Mouse (Mus musculus) brown adipose tissue, adult 24 weeks (tissue): ENCODE data around the gene Ift140. TPM values are rescaled to one million over a fixed set of nuclear protein-coding genes. Genes with fewer than 3 reads are reported as not detected.

Experiments used
- H3K27ac ChIP-seq: fragments of 200-500 bp; replicated peaks from 2 replicates; pipeline ENCODE4 v1.5.1; 2012; ENCODE audit warnings: low read depth, mild to moderate bottlenecking, low read length
- H3K4me1 ChIP-seq: fragments of 200-500 bp; 2 replicates; pipeline ENCODE4 v1.6.1; 2012; ENCODE audit warnings: low read length, mixed read lengths; ENCODE audit not compliant: control insufficient read depth, insufficient read depth, insufficient read length
- H3K4me3 ChIP-seq: fragments of 200-500 bp; 2 replicates; pipeline ENCODE4 v1.5.1; 2012; ENCODE audit warnings: low read depth, mild to moderate bottlenecking, low read length, moderate library complexity; ENCODE audit not compliant: insufficient read depth
- polyA plus RNA-seq: library from polyadenylated mRNA; stranded (reverse); fragments of >200 nt; gene quantifications from 2 replicates; pipeline ENCODE4 v1.2.4, GENCODE M21; 2012; ENCODE audit not compliant: missing spikeins, insufficient read depth, insufficient read length

Gene Ift140
- polyA plus RNA-seq, 1 experiment: 3.8 TPM

DNA sequence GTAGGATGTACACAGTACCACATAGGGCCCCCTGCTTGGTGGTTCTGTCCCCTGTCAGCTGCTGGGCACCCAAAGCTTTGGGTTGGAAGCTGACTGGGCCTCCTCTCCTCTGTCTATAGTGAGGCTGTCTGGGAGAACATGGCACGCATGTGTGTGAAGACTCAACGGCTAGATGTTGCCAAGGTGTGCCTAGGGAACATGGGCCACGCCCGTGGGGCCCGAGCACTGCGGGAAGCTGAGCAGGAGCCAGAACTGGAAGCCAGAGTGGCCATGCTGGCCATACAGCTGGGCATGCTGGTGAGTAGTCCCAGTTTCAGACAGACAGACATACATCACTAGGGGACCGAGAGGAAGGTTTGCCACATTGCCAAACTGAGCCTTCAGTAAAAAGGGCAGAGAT lies 70.8 kb downstream of the Ift140 start:
- Histone ChIP-seq H3K4me3 (no peak overlapping the region), H3K4me1 (no peaks in the 10 kb centered on the region), H3K27ac (no peak overlapping the region)

DNA sequence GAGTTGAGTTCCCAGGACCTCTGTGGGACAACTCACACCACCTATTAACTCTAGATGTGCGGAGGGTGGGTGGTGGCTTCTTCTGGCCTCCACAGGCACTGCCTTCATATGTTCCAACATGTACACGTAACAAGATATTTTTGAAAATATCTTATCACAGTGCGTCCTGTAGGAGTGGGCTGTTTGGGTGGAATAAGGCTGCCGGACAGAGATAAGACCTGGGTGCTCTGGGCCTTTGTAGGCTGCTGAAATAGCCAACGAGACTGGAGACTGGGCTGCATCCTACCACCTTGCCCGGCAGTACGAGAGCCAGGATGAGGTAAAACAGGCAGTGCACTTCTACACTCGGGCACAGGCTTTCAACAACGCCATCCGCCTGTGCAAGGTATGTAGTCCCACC lies 73.3 kb downstream of the Ift140 start:
- no peak overlapping the region for H3K4me3 ChIP-seq
- H3K27ac ChIP-seq: no peak overlapping the region
- H3K4me1 ChIP-seq: no peaks in the 10 kb centered on the region

DNA sequence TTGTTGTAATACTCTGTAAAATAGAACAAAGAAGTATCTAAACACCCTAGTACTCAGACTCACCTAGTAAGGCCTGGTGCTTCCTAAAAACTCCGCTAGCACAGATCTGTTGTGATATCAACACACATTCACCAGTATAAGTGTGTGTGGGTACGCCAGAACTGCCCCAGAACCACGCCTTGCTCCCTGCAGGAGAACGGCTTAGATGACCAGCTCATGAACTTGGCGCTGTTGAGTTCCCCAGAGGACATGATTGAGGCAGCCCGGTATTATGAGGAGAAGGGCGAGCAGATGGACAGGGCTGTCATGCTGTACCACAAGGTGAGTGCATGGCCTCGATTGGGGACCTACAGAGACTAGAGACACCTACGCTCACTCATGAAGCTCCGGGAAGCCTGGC lies 74.6 kb downstream of the Ift140 start:
- no peaks in the 10 kb centered on the region for H3K4me1 ChIP-seq
- no peak overlapping the region for H3K4me3 ChIP-seq
- H3K27ac ChIP-seq: no peak overlapping the region

DNA sequence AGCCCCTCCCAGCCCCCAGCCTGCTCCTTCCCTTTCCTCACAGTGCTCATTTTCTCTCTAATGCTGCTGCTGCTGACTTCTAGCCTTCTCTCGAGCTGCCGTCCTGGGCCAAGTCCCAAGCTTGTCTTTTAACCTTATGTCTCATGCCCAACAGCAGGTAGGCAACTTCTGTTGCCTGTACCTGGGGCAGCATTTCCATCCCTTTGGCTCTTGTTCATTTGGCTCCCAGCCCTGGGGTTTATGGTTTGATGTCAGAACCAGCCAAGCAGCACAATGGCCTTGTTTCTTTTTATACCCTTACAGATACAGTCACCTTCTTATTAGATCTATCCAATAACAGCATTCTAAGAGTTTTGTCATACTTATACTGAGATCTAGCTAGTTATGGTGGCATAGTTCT lies 80.3 kb downstream of the Ift140 start:
- Histone ChIP-seq H3K27ac (no peak overlapping the region), H3K4me3 (no peak overlapping the region), H3K4me1 (no peaks in the 10 kb centered on the region)

GRCm38 (mm10) chr17:25100052-25100451 lies 84.2 kb downstream of the Ift140 start:
- H3K4me3 ChIP-seq: no peak overlapping the region
- H3K4me1 ChIP-seq: no peaks in the 10 kb centered on the region
- H3K27ac ChIP-seq: no peak overlapping the region

DNA sequence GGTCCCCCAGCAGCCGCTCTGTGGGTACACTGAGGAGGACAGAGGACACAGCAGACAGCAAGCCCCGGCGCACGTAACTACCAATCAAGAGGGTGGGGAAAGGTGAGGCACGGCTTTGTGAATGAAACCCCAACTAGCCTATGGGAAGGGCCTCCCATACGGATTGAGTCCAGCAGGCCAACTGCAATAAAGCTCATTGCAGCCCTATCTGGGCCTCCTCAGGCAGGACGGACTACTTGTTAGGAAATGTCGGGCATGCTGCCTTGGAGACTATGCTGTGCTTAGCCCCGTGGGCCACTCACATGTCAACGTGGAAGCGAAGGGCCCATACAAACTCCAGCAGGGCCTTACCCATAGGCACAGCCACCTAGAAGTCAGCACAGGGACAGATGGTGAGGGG lies 85.5 kb downstream of the Ift140 start:
- Histone ChIP-seq H3K27ac (no peak overlapping the region), H3K4me3 (no peak overlapping the region), H3K4me1 (no peaks in the 10 kb centered on the region)

GRCm38 (mm10) chr17:25107786-25108185 lies 91.9 kb downstream of the Ift140 start:
- no peak overlapping the region for H3K4me3 ChIP-seq
- H3K4me1 ChIP-seq: no peaks in the 10 kb centered on the region
- no peak overlapping the region for H3K27ac ChIP-seq

DNA sequence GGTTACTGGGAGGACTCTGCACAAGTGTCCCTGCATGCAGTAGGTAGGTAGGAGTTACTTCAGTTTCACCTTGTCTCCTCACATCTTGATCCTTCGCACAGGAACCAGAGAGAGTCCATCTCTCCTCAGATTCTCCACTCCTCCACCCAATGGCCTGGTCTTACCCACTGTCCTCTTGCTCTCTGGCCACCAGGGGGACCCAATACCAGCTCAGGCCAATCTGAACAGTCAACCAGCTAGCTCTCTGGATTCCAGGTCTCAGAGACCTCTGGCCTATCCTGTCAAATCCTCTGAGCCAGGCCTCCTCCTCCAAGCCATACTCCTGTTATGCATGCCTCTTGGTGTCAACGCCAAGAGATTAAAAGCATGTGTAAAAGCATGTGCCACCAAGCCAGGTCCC lies 93.7 kb downstream of the Ift140 start:
- no peak overlapping the region for H3K4me3 ChIP-seq
- no peaks in the 10 kb centered on the region for H3K4me1 ChIP-seq
- H3K27ac ChIP-seq: no peak overlapping the region

- Histone ChIP-seq H3K4me1 (0 out of 2 replicates have a peak, but pooled peaks cover 5% of the 10 kb centered on the region), H3K27ac (no peak overlapping the region)
Observed at GRCm38 (mm10) chr17:25110590-25110989, 94.7 kb downstream of the Ift140 start.

DNA sequence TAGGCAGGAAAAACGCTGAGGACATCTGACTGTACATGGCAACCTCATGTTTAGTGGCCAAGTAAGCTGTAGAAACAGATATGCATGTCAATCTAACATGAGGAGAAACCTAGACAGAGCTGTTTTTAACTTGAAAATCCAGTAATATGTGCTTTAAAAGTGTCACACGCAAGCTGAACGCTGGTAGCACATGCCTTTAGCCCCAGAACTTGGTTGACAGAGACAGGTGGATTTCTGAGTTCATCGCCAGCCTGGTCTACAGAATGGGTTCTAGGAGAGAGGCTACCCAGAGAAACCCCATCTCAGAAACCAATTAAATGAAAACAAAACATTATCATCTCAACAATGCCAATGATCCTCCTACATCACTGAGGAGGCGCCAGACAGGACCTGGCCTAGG lies 95.3 kb downstream of the Ift140 start:
- Histone ChIP-seq H3K4me3 (no peak overlapping the region), H3K4me1 (0 out of 2 replicates have a peak, but pooled peaks cover 5% of the 10 kb centered on the region), H3K27ac (no peak overlapping the region)

More at GRCm38 (mm10) chr17:25110590-25110989, 94.7 kb downstream of the Ift140 start:
- no peak overlapping the region for H3K4me3 ChIP-seq

DNA sequence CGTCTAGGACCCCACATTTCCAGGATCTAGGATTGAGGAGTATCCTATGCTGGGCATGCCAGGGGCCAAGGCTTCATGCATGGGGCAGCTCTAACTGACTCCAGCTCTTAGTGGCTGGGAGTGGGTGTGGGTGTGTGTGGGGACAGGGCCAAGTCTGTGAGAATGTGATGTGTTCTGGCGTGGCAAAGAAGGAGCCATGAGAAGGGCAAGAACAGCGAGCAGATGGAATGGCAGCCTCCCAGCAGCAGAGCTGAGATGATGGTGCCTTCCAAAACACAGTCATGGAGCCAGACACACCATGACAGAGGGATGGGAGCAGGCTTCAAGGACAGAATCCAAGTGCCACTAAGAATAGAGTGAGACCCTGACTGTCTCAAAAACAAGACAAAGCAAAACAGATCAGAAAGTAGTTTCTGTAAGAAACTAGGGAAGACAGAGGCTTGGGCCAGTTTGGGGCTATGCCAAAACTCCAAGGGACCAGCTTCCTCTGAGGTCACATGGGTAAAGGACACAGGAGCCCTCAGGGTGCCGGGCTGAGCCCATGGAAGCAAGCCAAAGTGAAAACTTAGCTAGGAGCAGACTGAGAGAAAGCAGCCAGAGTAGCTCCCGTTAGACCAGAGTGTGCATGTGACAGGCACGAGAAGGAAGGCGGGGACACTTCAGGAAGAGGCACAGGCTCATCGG lies 96.0 kb downstream of the Ift140 start:
- peak overlapping the region; percentile 43 for H3K27ac ChIP-seq
- 0 out of 2 replicates have a peak, but pooled peaks cover 5% of the 10 kb centered on the region for H3K4me1 ChIP-seq
- no peak overlapping the region for H3K4me3 ChIP-seq

DNA sequence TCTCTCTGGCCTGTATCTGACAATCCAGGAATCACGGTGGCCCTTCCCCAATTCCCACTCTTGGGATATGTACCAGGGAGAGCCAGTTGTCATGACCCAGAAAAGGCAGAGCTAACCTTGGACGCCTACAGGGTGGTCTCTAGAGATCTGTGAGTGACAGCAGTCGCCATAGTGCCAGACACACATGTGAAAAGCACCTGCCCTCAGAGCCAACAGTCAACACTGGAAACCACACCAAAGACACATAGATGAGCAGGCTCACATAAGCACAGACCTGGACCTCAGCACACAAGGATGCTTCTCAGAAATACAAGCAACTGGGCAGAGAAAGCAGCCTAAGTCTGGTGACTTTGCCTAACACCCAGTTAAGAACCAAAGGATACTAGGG lies 96.5 kb downstream of the Ift140 start:
- Histone ChIP-seq H3K27ac (peak overlapping the region; percentile 43), H3K4me1 (0 out of 2 replicates have a peak, but pooled peaks cover 5% of the 10 kb centered on the region), H3K4me3 (no peak overlapping the region)

GRCm38 (mm10) chr17:25114908-25115645 lies 99.2 kb downstream of the Ift140 start:
- H3K27ac ChIP-seq: peak overlapping the region; percentile 95
- H3K4me3 ChIP-seq: peak overlapping the region; percentile 62

GRCm38 (mm10) chr17:25115664-25116432 lies 100.0 kb downstream of the Ift140 start, which contains the start of gene Telo2:
Telo2 (minus strand) TSS chr17:25115967.
- H3K4me3 ChIP-seq: peak within 1 kb of the TSS; percentile 62
- 0 out of 2 replicates have a peak, but pooled peaks cover 5% of the 10 kb centered on the region for H3K4me1 ChIP-seq
- H3K27ac ChIP-seq: peak within 1 kb of the TSS; percentile 95

More at GRCm38 (mm10) chr17:25114908-25115645, 99.2 kb downstream of the Ift140 start:
- H3K4me1 ChIP-seq: 0 out of 2 replicates have a peak, but pooled peaks cover 5% of the 10 kb centered on the region

GRCm38 (mm10) chr17:25117263-25117662 lies 101.4 kb downstream of the Ift140 start:
- Histone ChIP-seq H3K4me3 (no peak overlapping the region), H3K27ac (no peak overlapping the region), H3K4me1 (0 out of 2 replicates have a peak, but pooled peaks cover 5% of the 10 kb centered on the region)
